Mouse (Mus musculus) hindlimb bud, embryonic 11.5 days (tissue): ENCODE measurements at regions not wholly inside any gene's neighbourhood (a gene's known extent, or its start where the extent isn't known, plus 50 kb on each side); places are given as distances from the start of the nearest gene placed in this dataset.

Experiments used
- DNase-seq: peaks from one replicate; pipeline ENCODE4 v3.0.0-alpha.2; 2012; ENCODE audit warnings: low read depth, low spot score; ENCODE audit errors: extremely low spot score

DNA sequence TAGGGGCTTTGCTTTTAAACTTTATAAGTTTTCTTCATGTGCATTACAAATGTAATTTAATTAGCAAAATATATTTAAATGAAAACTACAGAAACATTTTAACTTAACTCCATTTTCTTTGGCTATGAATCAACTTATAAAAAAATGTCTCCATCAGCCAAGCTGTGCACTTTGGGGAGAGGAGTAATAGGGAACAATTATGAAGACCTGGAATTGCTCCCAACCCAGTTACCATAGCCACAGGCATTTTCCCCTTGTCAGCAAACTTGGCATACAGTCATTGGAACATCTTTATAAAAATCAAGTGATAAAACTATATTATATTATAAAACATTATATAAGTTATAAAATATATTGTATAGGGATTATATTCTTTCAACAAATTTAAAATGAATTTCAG is 65.0 kb downstream of the Atxn7l3b start:
- DNase-seq, result no peak

DNA sequence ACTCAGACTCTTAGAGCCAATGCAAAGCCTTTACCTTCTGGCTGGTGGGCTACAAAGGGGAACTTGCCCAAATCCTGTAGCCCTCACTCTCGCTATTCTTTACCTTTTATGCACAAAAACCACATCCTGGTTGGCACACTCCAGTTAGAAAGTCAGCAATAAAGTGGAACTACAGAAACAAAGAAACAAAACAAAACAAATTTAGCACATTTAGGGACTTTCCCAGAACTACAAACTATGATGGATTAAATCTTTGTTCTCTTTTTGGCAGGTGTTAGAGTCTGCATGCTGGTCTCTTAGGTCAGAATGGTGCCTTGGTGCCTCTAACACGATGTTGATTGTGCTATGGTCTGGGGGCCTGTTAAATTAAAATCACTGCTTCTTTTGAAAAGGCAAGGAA is 65.4 kb downstream of the Atxn7l3b start:
- DNase-seq, result no peak

DNA sequence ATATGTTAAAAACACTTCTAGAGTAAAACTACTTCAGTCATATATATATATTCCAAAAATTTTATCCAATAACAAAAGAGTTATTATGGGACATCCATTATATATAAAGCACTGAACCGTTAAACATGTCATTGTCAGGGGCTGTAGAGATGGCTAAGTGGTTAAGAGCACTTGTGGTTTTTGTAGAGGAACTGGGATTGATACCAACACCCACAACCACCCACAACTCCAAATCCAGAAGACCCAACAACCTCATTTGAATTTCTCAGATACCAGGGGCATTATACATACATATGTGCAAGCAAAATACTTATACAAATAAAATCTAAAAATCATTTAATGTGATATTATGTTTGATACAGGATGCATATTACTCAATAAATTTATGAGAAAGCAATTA is 76.8 kb downstream of the Atxn7l3b start:
- no peak for DNase-seq

DNA sequence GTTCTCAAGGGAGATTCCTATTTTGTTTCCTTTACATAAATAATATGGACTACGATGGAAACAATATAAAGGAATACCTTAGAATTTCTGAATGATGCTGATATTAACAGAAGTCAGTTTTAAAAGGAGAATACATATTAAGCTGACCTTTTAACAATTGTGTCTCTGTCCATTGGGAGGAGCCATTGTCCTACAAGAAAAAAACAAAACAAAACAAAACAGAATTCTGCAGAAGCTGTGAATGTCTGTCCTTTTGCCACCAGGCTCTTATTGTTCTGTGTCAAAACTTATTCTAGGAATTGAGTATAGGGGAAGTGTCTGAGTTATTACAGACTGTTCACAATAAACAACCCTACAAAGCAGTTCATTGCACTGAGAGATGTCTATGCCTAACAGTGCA is 82.6 kb downstream of the Atxn7l3b start:
- no peak for DNase-seq

DNA sequence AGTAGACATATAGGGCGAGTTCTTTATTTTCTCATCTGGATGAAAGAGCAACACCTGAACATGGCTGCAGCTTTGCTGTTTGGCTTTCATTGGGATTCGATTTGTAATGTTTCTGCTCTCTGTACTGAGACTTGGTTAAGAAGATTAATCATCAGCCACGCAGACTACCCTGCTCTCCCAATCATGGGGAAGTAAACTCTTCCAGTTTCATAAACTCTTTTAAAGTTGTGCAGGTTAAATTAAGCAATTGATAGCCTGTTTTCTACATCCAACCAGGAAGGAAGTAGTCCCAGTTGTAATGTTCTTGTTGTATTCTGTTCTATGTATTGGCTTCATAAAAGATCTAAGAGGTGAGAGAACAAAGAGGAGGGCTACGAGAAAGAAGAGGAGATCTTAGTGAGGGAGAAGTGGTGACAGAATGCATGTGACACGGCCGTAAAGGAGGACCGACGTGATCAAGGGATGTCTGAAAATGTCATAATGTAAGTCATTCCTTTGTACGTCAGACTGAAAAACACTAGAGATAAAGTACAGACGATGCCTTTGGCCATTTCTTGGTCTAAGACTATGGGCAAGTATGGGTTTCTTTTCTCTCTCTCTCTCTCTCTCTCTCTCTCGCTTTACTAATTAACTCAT is 91.3 kb downstream of the Atxn7l3b start:
- DNase-seq, result no peak

DNA sequence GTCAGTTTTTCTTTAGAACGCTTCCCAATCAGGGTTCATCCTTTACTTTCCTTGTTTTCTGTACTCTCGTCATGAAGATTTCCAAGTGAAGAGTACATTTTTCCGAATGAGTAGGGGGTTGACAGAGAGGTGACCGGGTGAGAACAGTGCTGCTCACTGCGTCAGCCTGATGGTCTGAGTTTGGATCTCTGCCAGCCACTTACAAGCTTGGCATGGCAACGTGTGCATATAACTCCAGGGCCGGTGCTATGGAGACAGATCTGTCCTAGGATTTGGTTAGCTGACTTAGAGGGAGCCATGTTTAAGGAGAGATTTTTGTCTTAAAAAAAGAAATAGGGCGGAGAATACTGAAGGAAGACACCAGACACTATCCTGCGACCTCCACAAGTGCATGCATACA is 92.8 kb downstream of the Atxn7l3b start:
- no peak for DNase-seq

DNA sequence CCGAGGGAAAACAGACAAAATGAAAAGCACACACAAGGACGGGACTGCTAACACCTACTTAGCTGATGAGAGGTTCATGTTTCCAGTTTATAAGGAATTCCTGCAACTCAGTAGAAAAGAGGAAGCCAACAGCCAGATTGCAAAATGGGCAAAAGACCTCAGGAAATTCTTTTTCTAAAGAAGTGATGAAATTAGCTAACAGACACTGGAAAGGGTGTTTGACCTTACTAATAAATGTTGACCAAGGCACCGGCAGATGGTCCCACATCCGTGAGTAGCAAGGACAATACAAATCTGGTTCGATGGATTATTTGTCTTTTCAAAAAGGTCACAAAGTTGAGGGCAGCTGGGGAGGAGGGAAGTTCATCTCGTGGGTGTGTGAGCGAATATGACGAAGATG is 93.3 kb downstream of the Atxn7l3b start:
- DNase-seq, result no peak

DNA sequence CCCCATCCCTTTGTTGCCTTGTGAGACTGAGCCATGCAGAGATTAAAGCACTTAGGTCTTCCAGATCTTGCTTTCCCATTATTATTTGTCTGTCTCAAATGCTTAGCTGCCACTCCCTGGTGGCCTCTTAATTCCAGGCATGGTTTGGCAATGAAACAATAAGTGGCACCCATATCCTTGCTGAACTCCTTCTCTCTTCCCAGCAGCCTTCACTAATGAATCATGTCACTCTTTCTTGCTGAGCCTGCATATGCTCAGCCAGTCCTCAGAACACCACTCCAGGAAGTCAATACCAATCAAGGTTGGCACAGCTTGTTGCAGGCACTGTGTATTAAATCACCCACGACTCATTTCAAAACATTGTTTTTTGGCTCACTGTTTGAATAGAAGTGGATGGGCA is 118.6 kb downstream of the Atxn7l3b start:
- DNase-seq, result no peak

DNA sequence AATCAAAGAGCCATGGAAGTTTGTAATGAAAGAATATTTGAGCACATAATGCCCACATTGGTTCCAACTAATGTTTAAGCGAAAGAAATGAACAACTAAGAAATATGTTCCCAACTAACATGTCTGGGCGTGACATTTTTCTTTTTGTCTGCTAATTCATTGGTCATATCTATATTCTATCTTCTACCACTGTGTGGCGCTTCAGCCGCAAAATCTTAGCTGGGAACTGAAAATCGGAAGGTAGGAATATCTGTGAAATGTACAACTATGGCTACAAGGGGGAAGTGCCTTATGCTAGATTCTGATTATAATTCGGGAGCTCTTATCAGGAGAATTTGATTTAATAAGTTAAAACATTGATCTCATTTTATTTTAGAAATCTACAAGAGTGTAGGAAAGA is 125.2 kb downstream of the Atxn7l3b start:
- DNase-seq, result no peak

DNA sequence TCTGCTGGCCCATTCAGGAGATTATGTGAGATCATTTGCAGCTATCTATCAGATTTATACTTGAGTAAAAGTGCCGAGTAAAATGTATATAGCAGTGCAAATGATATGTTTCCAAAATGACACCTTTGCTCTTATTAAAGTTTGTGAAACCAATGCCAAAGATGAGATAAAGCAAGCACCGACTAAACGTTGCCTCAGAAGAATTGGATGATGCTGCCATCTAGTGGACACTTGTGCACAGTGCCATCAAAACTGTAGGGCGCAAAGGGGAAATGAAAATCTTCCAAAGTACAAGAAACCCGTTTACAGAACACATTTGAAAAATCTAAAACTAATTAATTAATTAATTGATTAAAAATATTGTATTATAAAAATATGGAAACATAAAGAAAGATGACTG is 127.2 kb downstream of the Atxn7l3b start:
- DNase-seq, result peak; percentile 39

DNA sequence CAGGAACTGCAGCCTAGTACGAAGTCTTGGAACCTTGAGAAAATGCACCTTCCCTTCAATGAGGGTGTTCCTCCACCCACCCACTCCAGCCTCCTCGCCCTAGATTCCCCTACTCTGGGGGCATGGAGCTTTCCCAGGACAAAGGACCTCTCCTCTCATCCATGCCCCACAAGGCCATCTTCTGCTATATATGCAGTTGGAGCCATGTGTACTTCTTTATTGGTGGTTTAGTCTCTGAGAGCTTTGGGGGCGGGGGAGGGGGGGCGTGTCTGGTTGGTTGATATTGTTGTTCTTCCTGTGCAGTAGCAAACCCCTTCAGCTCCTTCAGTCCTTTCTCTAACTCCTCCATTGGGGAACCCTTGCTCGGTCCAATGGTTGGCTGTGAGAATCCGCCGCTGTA is 130.2 kb downstream of the Atxn7l3b start:
- no peak for DNase-seq

DNA sequence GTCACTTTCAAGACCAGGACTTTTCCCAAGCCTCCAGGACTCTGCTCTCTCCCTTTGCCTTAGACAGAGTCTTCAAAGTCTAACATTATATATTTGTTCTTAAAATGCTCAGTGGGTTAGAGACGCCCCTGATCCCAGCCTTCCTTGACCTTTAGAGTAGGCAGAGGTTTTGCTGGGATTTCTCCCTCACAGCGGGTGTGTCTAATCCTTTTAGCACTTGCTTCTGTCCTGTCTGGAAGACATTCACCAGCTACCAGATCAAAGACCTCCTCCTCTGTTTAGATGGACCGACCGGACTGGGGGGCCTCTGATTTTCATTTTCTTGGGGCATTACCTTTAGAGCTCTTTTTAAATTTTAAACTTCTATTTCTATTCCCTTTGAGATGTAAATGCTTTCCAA is 130.7 kb downstream of the Atxn7l3b start:
- no peak for DNase-seq

DNA sequence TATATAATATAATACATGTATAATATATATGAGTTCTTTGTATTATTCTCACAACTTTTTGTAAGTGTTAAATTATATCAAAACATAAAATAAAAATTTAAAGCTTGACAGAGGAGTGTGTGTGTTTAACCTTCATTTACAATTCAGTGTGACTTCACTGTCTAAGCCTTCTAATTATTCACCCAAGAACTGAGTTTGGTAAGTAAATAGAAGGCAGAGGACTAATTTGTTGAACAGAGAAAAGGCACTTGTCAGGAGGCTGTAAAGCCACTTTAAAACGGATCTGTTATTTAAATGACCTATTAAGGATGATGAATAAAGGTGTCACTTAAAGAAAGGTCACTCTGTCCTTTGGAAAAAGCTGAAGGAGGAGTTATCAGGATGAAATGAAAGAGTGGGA is 132.9 kb downstream of the Atxn7l3b start:
- DNase-seq, result no peak

DNA sequence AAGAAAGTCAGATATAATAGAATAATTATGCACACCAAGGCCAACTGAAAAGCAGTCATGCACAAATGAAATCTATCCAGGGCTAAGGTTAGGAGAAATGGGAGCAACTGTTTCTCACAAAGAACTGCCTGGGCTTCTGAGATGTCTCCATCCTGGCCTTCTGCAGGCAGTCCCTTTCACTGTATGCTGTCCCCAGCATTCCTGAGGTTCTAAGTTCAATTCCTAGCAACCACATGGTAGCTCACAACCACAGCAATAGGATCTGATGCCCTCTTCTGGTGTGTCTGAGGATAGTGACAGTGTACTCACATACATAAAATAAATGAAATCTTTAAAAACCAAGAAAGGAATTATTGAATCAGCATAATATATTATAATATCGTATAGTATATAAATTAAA is 133.3 kb downstream of the Atxn7l3b start:
- DNase-seq, result no peak

DNA sequence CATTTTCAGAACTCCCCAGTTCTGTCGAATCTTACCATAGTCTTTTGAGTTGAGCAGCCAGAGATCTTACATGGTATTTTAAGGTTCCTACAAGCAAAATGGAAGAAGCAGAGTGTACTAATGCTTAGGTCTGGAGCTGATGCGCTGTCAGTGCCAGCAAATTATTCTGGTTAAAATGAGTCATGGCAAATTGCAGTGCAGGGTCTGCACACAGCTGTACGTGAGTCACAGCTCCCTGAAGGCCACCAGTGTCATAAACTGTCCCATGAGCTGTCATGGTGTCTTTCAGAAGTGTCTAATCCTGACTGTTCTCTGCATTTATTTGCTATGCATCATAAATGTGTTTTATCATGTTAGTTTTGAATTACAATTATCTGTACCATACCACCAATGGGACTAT is 140.6 kb downstream of the Atxn7l3b start:
- DNase-seq, result no peak

DNA sequence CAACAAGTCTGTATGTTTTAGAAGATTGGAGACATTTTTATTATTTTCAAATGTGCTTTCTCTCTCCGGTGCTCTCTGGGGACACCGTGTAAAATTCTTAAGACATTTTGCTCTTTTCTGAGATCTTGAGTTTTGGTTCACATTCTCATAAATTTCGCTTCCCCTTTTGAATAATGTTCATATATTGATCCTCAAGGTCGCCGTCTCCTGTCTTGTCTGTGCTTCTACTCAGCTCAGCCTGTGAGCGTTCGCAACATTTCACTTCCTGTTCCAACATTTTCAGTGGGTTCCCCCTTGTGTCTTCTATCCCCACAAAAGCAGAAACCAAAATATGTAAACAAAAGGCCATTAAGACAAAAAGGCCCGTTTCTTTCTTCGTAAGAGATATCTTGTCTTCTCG is 154.5 kb downstream of the Atxn7l3b start:
- no peak for DNase-seq

DNA sequence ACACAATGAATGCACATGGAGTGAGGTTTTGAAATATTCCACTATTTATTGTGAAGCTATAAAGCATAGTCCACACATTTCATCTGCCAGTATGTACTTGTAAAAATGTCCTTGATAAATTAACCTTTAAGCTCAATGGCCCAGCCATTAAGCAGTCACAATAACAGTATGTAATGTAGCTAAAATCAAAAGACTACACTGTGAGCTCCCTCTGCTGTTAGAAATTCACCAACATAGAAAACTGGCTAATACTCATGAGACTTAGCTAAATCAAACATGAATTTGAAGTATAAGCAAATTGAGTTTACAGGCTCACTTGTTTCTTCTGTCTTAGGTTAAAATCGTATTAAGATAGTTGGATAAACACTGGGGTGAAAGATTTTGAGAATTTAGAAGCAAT is 182.1 kb downstream of the Atxn7l3b start:
- DNase-seq, result no peak

DNA sequence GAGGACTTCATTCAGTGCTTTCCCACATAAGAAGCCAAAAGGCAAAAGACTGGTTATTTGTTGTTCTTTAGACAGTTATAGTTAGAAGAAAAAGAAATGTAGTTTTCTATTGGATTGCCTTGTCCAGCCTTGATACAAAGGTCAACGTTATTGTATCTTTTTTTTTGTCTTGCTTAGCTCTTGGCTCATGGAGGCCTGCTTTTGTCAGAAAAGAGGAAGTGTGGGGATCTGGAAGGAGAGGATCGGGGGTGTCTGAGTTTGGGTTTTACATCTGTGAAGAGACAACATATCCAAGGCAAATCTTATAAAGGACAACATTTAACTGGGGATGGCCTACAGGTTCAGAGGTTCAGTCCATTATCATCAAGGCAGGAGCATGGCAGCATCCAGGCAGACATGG is 185.3 kb downstream of the Atxn7l3b start:
- DNase-seq, result no peak

DNA sequence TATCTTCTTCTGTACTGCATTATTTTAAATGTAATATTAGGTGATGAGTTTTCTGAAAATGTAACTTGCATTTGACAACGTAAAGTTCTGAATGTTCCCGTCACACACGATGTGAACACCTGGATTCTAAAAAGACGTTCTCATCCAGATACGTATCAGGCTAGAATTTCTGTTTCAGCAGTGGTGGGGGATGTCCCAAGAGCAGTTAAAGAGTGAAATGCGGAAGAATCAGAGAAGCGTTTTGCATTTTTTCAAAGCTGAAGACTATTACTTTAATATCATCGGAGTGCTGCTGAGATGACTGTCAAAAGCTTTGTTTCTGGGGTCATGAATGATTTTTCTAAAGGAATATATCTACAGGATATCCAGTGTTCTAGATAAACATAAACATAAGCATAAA is 186.7 kb downstream of the Atxn7l3b start:
- DNase-seq, result no peak
